Mouse (Mus musculus) limb, embryonic 13.5 days (tissue): ENCODE results near the gene Ipo5. TPM values are rescaled to one million over a fixed set of nuclear protein-coding genes. Genes with fewer than 3 reads are reported as not detected.

ENCODE experiments used
- ATAC-seq: fragments of 200-750 bp; cut with Nextera tagmentation; 2 replicates; pipeline ENCODE4 v1.8.0; 2017; ENCODE audit warnings: low read depth, moderate number of reproducible peaks, moderate TSS enrichment; ENCODE audit not compliant: low FRiP score
- H3K27ac ChIP-seq: fragments of 300-500 bp; sonication (generic); 2 replicates; pipeline ENCODE4 v1.5.1; 2015; ENCODE audit warnings: inconsistent platforms, mild to moderate bottlenecking, moderate library complexity
- H3K27me3 ChIP-seq: fragments of 300-500 bp; sonication (generic); 2 replicates; pipeline ENCODE4 v1.6.1; 2015; ENCODE audit warnings: mild to moderate bottlenecking, inconsistent platforms
- H3K36me3 ChIP-seq: fragments of 300-500 bp; sonication (generic); 2 replicates; pipeline ENCODE4 v1.6.1; 2015; ENCODE audit warnings: inconsistent platforms, mild to moderate bottlenecking, moderate library complexity
- H3K4me1 ChIP-seq: fragments of 300-500 bp; sonication (generic); 2 replicates; pipeline ENCODE4 v1.6.1; 2015; ENCODE audit warnings: inconsistent platforms
- H3K4me2 ChIP-seq: fragments of 300-500 bp; sonication (generic); replicated peaks from 2 replicates; pipeline ENCODE4 v1.6.1; 2015; ENCODE audit warnings: inconsistent platforms, mild to moderate bottlenecking, moderate library complexity
- H3K4me3 ChIP-seq: fragments of 300-500 bp; sonication (generic); 2 replicates; pipeline ENCODE4 v1.5.1; 2015; ENCODE audit warnings: moderate library complexity, mild to moderate bottlenecking, inconsistent platforms
- H3K9ac ChIP-seq: fragments of 300-500 bp; sonication (generic); 2 replicates; pipeline ENCODE4 v1.6.1; 2015; ENCODE audit warnings: mild to moderate bottlenecking, inconsistent platforms
- H3K9me3 ChIP-seq: fragments of 300-500 bp; sonication (generic); 2 replicates; pipeline ENCODE4 v1.6.1; 2016; ENCODE audit warnings: inconsistent platforms
- WGBS: fragments of 180-500 bp; shearing (Covaris S2); methylation state at CpG from one replicate; pipeline ENCODE4 v1.1.7; 2015; 5-methylcytosine and 5-hydroxymethylcytosine counted together
- polyA plus RNA-seq: library from polyadenylated mRNA; unstranded; fragments of >200 nt; fragmentation: Nextera tagmentation; extraction: Ambion mirVana; gene quantifications from 2 replicates; pipeline ENCODE4 v1.2.1, GENCODE M21; 2015

Ipo5 gene
- 84.7 and 90.0 TPM in 2 replicates for polyA plus RNA-seq

GRCm38 (mm10) chr14:120910733-120911324 is at the start of gene Ipo5:
Gene Ipo5, plus strand, starts transcription at chr14:120911224.
- no peaks in the 10 kb centered on the region for H3K9me3 ChIP-seq
- peak within 1 kb of the TSS; percentile 87 for H3K4me3 ChIP-seq
- H3K36me3 ChIP-seq, result no peaks in the 10 kb centered on the region
- H3K9ac ChIP-seq, result peak within 1 kb of the TSS; percentile 89
- H3K27ac ChIP-seq, result peak within 1 kb of the TSS; percentile 87
- WGBS, result under 1% methylated on average over 68 of the region's 83 CpGs
- no peaks in the 10 kb centered on the region for H3K27me3 ChIP-seq
- peaks cover 14% of the 10 kb centered on the region for H3K4me1 ChIP-seq
- ATAC-seq, result peak; percentile 97
- H3K4me2 ChIP-seq, result peak within 1 kb of the TSS; percentile 93

GRCm38 (mm10) chr14:120863205-120863604 is 47.8 kb upstream of the Ipo5 start:
- Histone ChIP-seq H3K4me1 (no peaks in the 10 kb centered on the region), H3K9ac (no peak overlapping the region), H3K36me3 (no peaks in the 10 kb centered on the region), H3K27me3 (no peaks in the 10 kb centered on the region), H3K4me2 (no peak overlapping the region), H3K27ac (no peak overlapping the region), H3K9me3 (peaks cover 16% of the 10 kb centered on the region), H3K4me3 (no peak overlapping the region)
- no peak for ATAC-seq
- 87% methylated on average over 3 of the region's 3 CpGs for WGBS

GRCm38 (mm10) chr14:120864896-120865295 is 46.1 kb upstream of the Ipo5 start:
- H3K4me1 ChIP-seq, result no peaks in the 10 kb centered on the region
- WGBS, result 84% methylated on average over 4 of the region's 4 CpGs
- ATAC-seq, result no peak
- H3K4me3 ChIP-seq, result no peak overlapping the region
- H3K9me3 ChIP-seq, result peaks cover 7% of the 10 kb centered on the region; the same call in 1 of the 2 replicates
- H3K27ac ChIP-seq, result no peak overlapping the region
- H3K27me3 ChIP-seq, result no peaks in the 10 kb centered on the region
- no peaks in the 10 kb centered on the region for H3K36me3 ChIP-seq
- no peak overlapping the region for H3K4me2 ChIP-seq
- H3K9ac ChIP-seq, result no peak overlapping the region

GRCm38 (mm10) chr14:120866573-120866972 is 44.5 kb upstream of the Ipo5 start:
- no peak overlapping the region for H3K4me3 ChIP-seq
- H3K4me2 ChIP-seq, result no peak overlapping the region
- no peak for ATAC-seq
- no peaks in the 10 kb centered on the region for H3K27me3 ChIP-seq
- H3K9me3 ChIP-seq, result peaks cover 7% of the 10 kb centered on the region
- H3K27ac ChIP-seq, result no peak overlapping the region
- H3K4me1 ChIP-seq, result no peaks in the 10 kb centered on the region
- 92% methylated on average over 8 of the region's 8 CpGs for WGBS
- no peaks in the 10 kb centered on the region for H3K36me3 ChIP-seq
- no peak overlapping the region for H3K9ac ChIP-seq

GRCm38 (mm10) chr14:120867121-120867520 is 43.9 kb upstream of the Ipo5 start:
- H3K27me3 ChIP-seq, result no peaks in the 10 kb centered on the region
- H3K4me3 ChIP-seq, result no peak overlapping the region
- no peak for ATAC-seq
- H3K4me1 ChIP-seq, result no peaks in the 10 kb centered on the region
- 91% methylated on average over 5 of the region's 5 CpGs for whole genome bisulfite sequencing
- H3K9me3 ChIP-seq, result peaks cover 7% of the 10 kb centered on the region
- no peak overlapping the region for H3K4me2 ChIP-seq
- H3K9ac ChIP-seq, result no peak overlapping the region
- H3K27ac ChIP-seq, result no peak overlapping the region
- no peaks in the 10 kb centered on the region for H3K36me3 ChIP-seq

GRCm38 (mm10) chr14:120868494-120868893 is 42.5 kb upstream of the Ipo5 start:
- no peak overlapping the region for H3K27ac ChIP-seq
- no peak overlapping the region for H3K9ac ChIP-seq
- H3K9me3 ChIP-seq, result peaks cover 11% of the 10 kb centered on the region
- no peak overlapping the region for H3K4me2 ChIP-seq
- H3K27me3 ChIP-seq, result no peaks in the 10 kb centered on the region
- ATAC-seq, result no peak
- no peaks in the 10 kb centered on the region for H3K36me3 ChIP-seq
- H3K4me3 ChIP-seq, result no peak overlapping the region
- no peaks in the 10 kb centered on the region for H3K4me1 ChIP-seq
- 67% methylated on average over 8 of the region's 8 CpGs for WGBS

- peaks cover 6% of the 10 kb centered on the region for H3K9me3 ChIP-seq
- ATAC-seq, result no peak
- H3K9ac ChIP-seq, result no peak overlapping the region
- H3K36me3 ChIP-seq, result no peaks in the 10 kb centered on the region
- H3K4me2 ChIP-seq, result no peak overlapping the region
- 85% methylated on average over 5 of the region's 5 CpGs for WGBS
- H3K27me3 ChIP-seq, result no peaks in the 10 kb centered on the region
- no peaks in the 10 kb centered on the region for H3K4me1 ChIP-seq
- no peak overlapping the region for H3K27ac ChIP-seq
- no peak overlapping the region for H3K4me3 ChIP-seq
Measured at GRCm38 (mm10) chr14:120870736-120871135, 40.3 kb upstream of the Ipo5 start.

GRCm38 (mm10) chr14:120874397-120874796 is 36.6 kb upstream of the Ipo5 start:
- 70% methylated on average over 7 of the region's 7 CpGs for WGBS
- Histone ChIP-seq H3K9me3 (peaks cover 4% of the 10 kb centered on the region; the same call in 1 of the 2 replicates), H3K27ac (no peak overlapping the region), H3K4me1 (no peaks in the 10 kb centered on the region), H3K9ac (no peak overlapping the region), H3K27me3 (no peaks in the 10 kb centered on the region), H3K4me2 (no peak overlapping the region), H3K36me3 (no peaks in the 10 kb centered on the region), H3K4me3 (no peak overlapping the region)
- ATAC-seq, result no peak

GRCm38 (mm10) chr14:120875144-120875543 is 35.9 kb upstream of the Ipo5 start:
- Histone ChIP-seq H3K4me3 (no peak overlapping the region), H3K4me1 (no peaks in the 10 kb centered on the region), H3K27me3 (no peaks in the 10 kb centered on the region), H3K4me2 (no peak overlapping the region), H3K9me3 (peaks cover 4% of the 10 kb centered on the region; the same call in 1 of the 2 replicates), H3K27ac (no peak overlapping the region), H3K9ac (no peak overlapping the region), H3K36me3 (no peaks in the 10 kb centered on the region)
- 81% methylated on average over 9 of the region's 9 CpGs for WGBS
- no peak for ATAC-seq

- Histone ChIP-seq H3K27me3 (no peaks in the 10 kb centered on the region), H3K9me3 (peaks cover 4% of the 10 kb centered on the region; the same call in 1 of the 2 replicates), H3K4me1 (no peaks in the 10 kb centered on the region), H3K4me2 (no peak overlapping the region), H3K36me3 (no peaks in the 10 kb centered on the region), H3K27ac (no peak overlapping the region), H3K4me3 (no peak overlapping the region), H3K9ac (no peak overlapping the region)
- no peak for ATAC-seq
- 85% methylated on average over 16 of the region's 16 CpGs for WGBS
Measured at GRCm38 (mm10) chr14:120875811-120876388, 35.1 kb upstream of the Ipo5 start.

GRCm38 (mm10) chr14:120877147-120877546 is 33.9 kb upstream of the Ipo5 start:
- Histone ChIP-seq H3K4me1 (no peaks in the 10 kb centered on the region), H3K27me3 (no peaks in the 10 kb centered on the region), H3K9me3 (peaks cover 4% of the 10 kb centered on the region; the same call in 1 of the 2 replicates), H3K27ac (no peak overlapping the region), H3K4me3 (no peak overlapping the region), H3K9ac (no peak overlapping the region), H3K36me3 (no peaks in the 10 kb centered on the region), H3K4me2 (no peak overlapping the region)
- ATAC-seq, result no peak
- WGBS, result 70% methylated on average over 10 of the region's 10 CpGs

- Histone ChIP-seq H3K27ac (no peak overlapping the region), H3K4me1 (no peaks in the 10 kb centered on the region), H3K4me3 (no peak overlapping the region), H3K9me3 (no peaks in the 10 kb centered on the region), H3K4me2 (no peak overlapping the region), H3K36me3 (no peaks in the 10 kb centered on the region), H3K9ac (no peak overlapping the region), H3K27me3 (no peaks in the 10 kb centered on the region)
- no peak for ATAC-seq
- WGBS, result 98% methylated on average over 2 of the region's 2 CpGs
Measured at GRCm38 (mm10) chr14:120879026-120879425, 32.0 kb upstream of the Ipo5 start.

GRCm38 (mm10) chr14:120880601-120881000 is 30.4 kb upstream of the Ipo5 start:
- H3K9ac ChIP-seq, result no peak overlapping the region
- 53% methylated on average over 2 of the region's 5 CpGs for WGBS
- H3K27ac ChIP-seq, result no peak overlapping the region
- H3K27me3 ChIP-seq, result no peaks in the 10 kb centered on the region
- no peaks in the 10 kb centered on the region for H3K36me3 ChIP-seq
- no peak for ATAC-seq
- no peaks in the 10 kb centered on the region for H3K4me1 ChIP-seq
- H3K9me3 ChIP-seq, result no peaks in the 10 kb centered on the region
- H3K4me3 ChIP-seq, result no peak overlapping the region
- H3K4me2 ChIP-seq, result no peak overlapping the region
